Mouse (Mus musculus): ENCODE measurements around the gene H13.

Gene H13

GRCm38 (mm10) chr2:152700725-152701124 lies 31.5 kb downstream of the H13 start:
- DNase-seq (ENCODE audit: low read depth, low spot score) = peak; percentile 68

GRCm38 (mm10) chr2:152703596-152704255 lies 34.5 kb downstream of the H13 start:
- DNase-seq (ENCODE audit: low read depth, low spot score) = peak; percentile 72

GRCm38 (mm10) chr2:152704256-152704605 lies 35.0 kb downstream of the H13 start:
- DNase-seq (ENCODE audit: low read depth, low spot score) = peak; percentile 91

- peak; percentile 63 for DNase-seq (ENCODE audit: low read depth, low spot score)
These were observed 35.6 kb downstream of the H13 start for GRCm38 (mm10) chr2:152704811-152705370.

GRCm38 (mm10) chr2:152705993-152706571 lies 36.8 kb downstream of the H13 start:
- DNase-seq (ENCODE audit: low read depth, low spot score) = peak; percentile 70

GRCm38 (mm10) chr2:152707186-152707585 lies 37.9 kb downstream of the H13 start:
- DNase-seq (ENCODE audit: low read depth, low spot score) = peak; percentile 31

- peak; percentile 90 for DNase-seq (ENCODE audit: low read depth, low spot score)
These were observed 38.4 kb downstream of the H13 start for GRCm38 (mm10) chr2:152707627-152708026.

- DNase-seq (ENCODE audit: low read depth, low spot score) = no peak
These were observed 39.8 kb downstream of the H13 start for GRCm38 (mm10) chr2:152709066-152709465.

GRCm38 (mm10) chr2:152716241-152716772 lies 47.0 kb downstream of the H13 start:
- DNase-seq (ENCODE audit: low read depth, low spot score) = no peak

GRCm38 (mm10) chr2:152717652-152718051 lies 48.4 kb downstream of the H13 start:
- no peak for DNase-seq (ENCODE audit: low read depth, low spot score)

- DNase-seq (ENCODE audit: low read depth, low spot score) = no peak
These were observed 48.8 kb downstream of the H13 start for GRCm38 (mm10) chr2:152718076-152718475.

- DNase-seq (ENCODE audit: low read depth, low spot score) = no peak
These were observed 54.5 kb downstream of the H13 start for GRCm38 (mm10) chr2:152723651-152724331.

GRCm38 (mm10) chr2:152724332-152724723 lies 55.1 kb downstream of the H13 start:
- DNase-seq (ENCODE audit: low read depth, low spot score) = no peak

GRCm38 (mm10) chr2:152725178-152725750 lies 56.0 kb downstream of the H13 start:
- DNase-seq (ENCODE audit: low read depth, low spot score) = no peak

GRCm38 (mm10) chr2:152726213-152726612 lies 57.0 kb downstream of the H13 start:
- DNase-seq (ENCODE audit: low read depth, low spot score) = no peak

- DNase-seq (ENCODE audit: low read depth, low spot score) = no peak
These were observed 57.6 kb downstream of the H13 start for GRCm38 (mm10) chr2:152726751-152727335.

- DNase-seq (ENCODE audit: low read depth, low spot score) = no peak
These were observed 58.7 kb downstream of the H13 start for GRCm38 (mm10) chr2:152727795-152728510.

- DNase-seq (ENCODE audit: low read depth, low spot score) = no peak
These were observed 59.3 kb downstream of the H13 start for GRCm38 (mm10) chr2:152728594-152728993.

GRCm38 (mm10) chr2:152729013-152729635 lies 59.9 kb downstream of the H13 start:
- no peak for DNase-seq (ENCODE audit: low read depth, low spot score)

GRCm38 (mm10) chr2:152729636-152730020 lies 60.4 kb downstream of the H13 start:
- no peak for DNase-seq (ENCODE audit: low read depth, low spot score)

GRCm38 (mm10) chr2:152733201-152733600 lies 63.9 kb downstream of the H13 start:
- no peak for DNase-seq (ENCODE audit: low read depth, low spot score)
